Mouse (Mus musculus) embryonic facial prominence, embryonic 10.5 days (tissue): ENCODE results near the gene Mrps27. TPM values are rescaled to one million over a fixed set of nuclear protein-coding genes. Genes with fewer than 3 reads are reported as not detected.
A peak's percentile ranks its signal among the peaks of the same experiment; 100 is the strongest.
"Not testable (repeated sequence)": the region's sequence is repeated elsewhere in the genome, so short reads cannot be mapped to it uniquely, and the experiment has no call there.

ENCODE experiments used
- DNase-seq: peaks from one replicate; pipeline ENCODE4 v3.0.0-alpha.2; 2017; ENCODE audit warnings: low spot score
- H3K27ac ChIP-seq: fragments of 300-500 bp; sonication (generic); replicated peaks from 2 replicates; pipeline ENCODE4 v1.5.1; 2016; ENCODE audit warnings: mild to moderate bottlenecking
- H3K27me3 ChIP-seq: fragments of 300-500 bp; sonication (generic); replicated peaks from 2 replicates; pipeline ENCODE4 v1.6.1; 2016; ENCODE audit warnings: low read depth, mild to moderate bottlenecking; ENCODE audit not compliant: poor library complexity, severe bottlenecking
- H3K36me3 ChIP-seq: fragments of 300-500 bp; sonication (generic); replicated peaks from 2 replicates; pipeline ENCODE4 v1.6.1; 2016; ENCODE audit warnings: mild to moderate bottlenecking, moderate library complexity
- H3K4me1 ChIP-seq: fragments of 300-500 bp; sonication (generic); 2 replicates; pipeline ENCODE4 v1.6.1; 2016
- H3K4me3 ChIP-seq: fragments of 300-500 bp; sonication (generic); 2 replicates; pipeline ENCODE4 v1.5.1; 2016; ENCODE audit warnings: mild to moderate bottlenecking, moderate library complexity
- H3K9me3 ChIP-seq: fragments of 300-500 bp; sonication (generic); 2 replicates; pipeline ENCODE4 v1.6.1; 2016; ENCODE audit warnings: mild to moderate bottlenecking
- WGBS: fragments of 180-500 bp; shearing (Covaris S2); methylation state at CpG from one replicate; pipeline ENCODE4 v1.1.7; 2016; 5-methylcytosine and 5-hydroxymethylcytosine counted together
- polyA plus RNA-seq: library from polyadenylated mRNA; unstranded; fragments of >200 nt; fragmentation: Nextera tagmentation; extraction: Ambion mirVana; gene quantifications from 2 replicates; pipeline ENCODE4 v1.2.1, GENCODE M21; 2016

The Mrps27 gene
- polyA plus RNA-seq, 1 experiment from 2014 or later: 82.8 TPM

- H3K36me3 ChIP-seq: peaks cover 61% of the 10 kb centered on the region
- DNase-seq: no peak
- no peaks in the 10 kb centered on the region for H3K27me3 ChIP-seq
- H3K27ac ChIP-seq: no peak overlapping the region
- no peak overlapping the region for H3K4me3 ChIP-seq
- 91% methylated on average over 7 of the region's 7 CpGs for WGBS
- no peaks in the 10 kb centered on the region for H3K4me1 ChIP-seq
- no peaks in the 10 kb centered on the region for H3K9me3 ChIP-seq
Observed at GRCm38 (mm10) chr13:99320453-99320852, 24.1 kb upstream of the Mrps27 start.

GRCm38 (mm10) chr13:99322915-99323314, 21.7 kb upstream of the Mrps27 start:
- H3K27me3 ChIP-seq, H3K9me3 ChIP-seq, DNase-seq, H3K4me3 ChIP-seq, H3K4me1 ChIP-seq, H3K27ac ChIP-seq: not testable (repeated sequence)
- 90% methylated on average over 13 of the region's 13 CpGs for WGBS
- peaks cover 86% of the 10 kb centered on the region for H3K36me3 ChIP-seq

GRCm38 (mm10) chr13:99323632-99324336, 20.8 kb upstream of the Mrps27 start:
- H3K4me1 ChIP-seq: no peaks in the 10 kb centered on the region
- WGBS: 83% methylated on average over 7 of the region's 7 CpGs
- H3K4me3 ChIP-seq: no peak overlapping the region
- H3K27ac ChIP-seq: no peak overlapping the region
- H3K9me3 ChIP-seq: no peaks in the 10 kb centered on the region
- H3K27me3 ChIP-seq: no peaks in the 10 kb centered on the region
- no peak for DNase-seq
- peaks cover 94% of the 10 kb centered on the region for H3K36me3 ChIP-seq

DNA sequence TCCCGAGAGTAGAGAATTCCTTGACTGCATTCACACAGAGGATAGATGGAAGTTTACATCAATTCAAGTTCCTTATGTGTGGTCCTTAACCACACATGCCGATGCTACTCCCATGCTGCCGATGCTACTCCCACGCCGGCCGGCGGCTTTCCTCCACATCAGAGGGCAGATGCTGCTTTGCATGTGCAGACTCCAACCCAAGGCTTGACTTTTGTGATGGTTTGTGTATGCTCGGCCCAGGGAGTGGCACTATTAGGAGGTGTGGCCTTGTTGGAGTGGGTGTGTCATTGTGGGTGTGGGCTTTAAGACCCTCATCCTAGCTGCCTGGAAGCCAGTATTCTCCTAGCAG, 20.3 kb upstream of the Mrps27 start:
- H3K27ac ChIP-seq, H3K27me3 ChIP-seq, H3K9me3 ChIP-seq, DNase-seq, H3K4me3 ChIP-seq, H3K4me1 ChIP-seq: not testable (repeated sequence)
- 91% methylated on average over 8 of the region's 8 CpGs for WGBS
- H3K36me3 ChIP-seq: peaks cover 95% of the 10 kb centered on the region

GRCm38 (mm10) chr13:99331255-99331654, 13.3 kb upstream of the Mrps27 start:
- Histone ChIP-seq H3K9me3 (no peaks in the 10 kb centered on the region), H3K27ac (no peak overlapping the region), H3K4me3 (no peak overlapping the region), H3K4me1 (no peaks in the 10 kb centered on the region), H3K27me3 (no peaks in the 10 kb centered on the region), H3K36me3 (peaks cover 97% of the 10 kb centered on the region)
- DNase-seq: no peak
- WGBS: 67% methylated on average over 4 of the region's 4 CpGs

- DNase-seq: no peak
- Histone ChIP-seq H3K9me3 (no peaks in the 10 kb centered on the region), H3K27ac (no peak overlapping the region), H3K27me3 (no peaks in the 10 kb centered on the region), H3K36me3 (peaks cover 96% of the 10 kb centered on the region), H3K4me1 (no peaks in the 10 kb centered on the region), H3K4me3 (no peak overlapping the region)
- WGBS: 87% methylated on average over 6 of the region's 6 CpGs
Observed at GRCm38 (mm10) chr13:99337510-99337909, 7.1 kb upstream of the Mrps27 start.

- no peak for DNase-seq
- H3K36me3 ChIP-seq: peaks cover 64% of the 10 kb centered on the region
- peaks cover 16% of the 10 kb centered on the region for H3K4me1 ChIP-seq
- H3K9me3 ChIP-seq: no peaks in the 10 kb centered on the region
- H3K27me3 ChIP-seq: no peaks in the 10 kb centered on the region
- H3K4me3 ChIP-seq: no peak overlapping the region
- no peak overlapping the region for H3K27ac ChIP-seq
- 94% methylated on average over 6 of the region's 6 CpGs for WGBS
Observed at GRCm38 (mm10) chr13:99341504-99341903, 3.1 kb upstream of the Mrps27 start.

DNA sequence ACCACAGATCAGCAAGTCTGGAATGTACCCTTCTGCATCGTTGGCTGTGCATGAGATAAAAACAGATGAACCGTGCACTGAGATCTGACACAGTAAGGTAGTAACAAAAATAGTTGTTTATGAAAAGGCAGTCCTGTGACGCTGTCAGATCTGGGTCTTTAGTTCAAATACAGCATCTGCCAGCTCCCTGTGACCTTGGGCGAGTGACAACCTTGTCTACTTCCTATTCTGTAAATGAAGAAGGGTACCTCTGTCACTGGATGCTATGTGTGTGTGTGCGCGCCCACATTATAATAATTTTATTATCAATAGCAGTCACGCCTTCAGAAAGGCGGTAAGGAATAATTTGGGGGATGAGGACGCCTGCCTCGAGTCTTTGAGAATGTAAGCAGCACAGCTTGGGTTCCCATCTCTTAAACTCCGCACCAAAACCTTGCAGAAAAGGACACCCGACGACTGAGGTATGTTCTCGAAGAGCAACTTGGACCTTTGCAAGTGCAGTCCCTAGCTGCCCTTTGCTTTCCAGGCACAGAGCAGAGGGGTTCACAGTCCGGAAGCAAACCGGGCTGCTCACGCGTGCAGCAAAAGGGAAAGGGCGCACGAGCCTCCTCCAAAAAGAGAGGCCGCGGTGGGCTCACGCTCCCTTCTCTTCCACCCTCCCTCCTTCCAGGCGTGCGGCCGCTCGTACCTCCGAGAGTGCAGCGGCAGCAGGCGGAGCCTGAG, 549 bp upstream of the Mrps27 start:
- Histone ChIP-seq H3K9me3 (no peaks in the 10 kb centered on the region), H3K27me3 (no peaks in the 10 kb centered on the region), H3K4me3 (peak overlapping the region; percentile 92), H3K4me1 (peaks cover 16% of the 10 kb centered on the region), H3K36me3 (peaks cover 62% of the 10 kb centered on the region), H3K27ac (peak overlapping the region; percentile 95)
- WGBS: 3% methylated on average over 30 of the region's 30 CpGs
- DNase-seq: no peak

GRCm38 (mm10) chr13:99350009-99350408, 5.4 kb downstream of the Mrps27 start:
- peaks cover 54% of the 10 kb centered on the region for H3K36me3 ChIP-seq
- no peak for DNase-seq
- no peaks in the 10 kb centered on the region for H3K9me3 ChIP-seq
- H3K4me3 ChIP-seq: no peak overlapping the region
- H3K27me3 ChIP-seq: no peaks in the 10 kb centered on the region
- H3K27ac ChIP-seq: no peak overlapping the region
- peaks cover 18% of the 10 kb centered on the region for H3K4me1 ChIP-seq
- WGBS: 90% methylated on average over 6 of the region's 6 CpGs

DNA sequence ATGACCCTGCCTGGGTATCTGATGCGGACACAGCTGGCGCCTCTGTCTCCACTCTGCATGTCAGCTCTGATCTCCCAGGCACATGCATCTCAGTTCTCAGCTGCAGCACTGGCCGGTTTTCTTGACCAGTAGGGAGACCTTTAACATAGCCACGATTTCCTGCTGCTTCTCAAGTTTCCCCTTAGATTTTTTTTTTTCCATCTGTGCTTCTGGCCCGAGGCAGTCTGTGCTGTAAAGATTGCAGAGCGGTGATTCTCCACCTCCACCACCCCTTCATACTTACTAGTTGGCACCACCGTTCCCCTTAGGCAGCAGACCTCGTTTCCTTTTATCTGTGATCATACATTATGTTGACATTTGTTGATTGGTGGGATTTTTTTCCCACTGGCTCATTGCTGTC, 6.6 kb downstream of the Mrps27 start:
- H3K27me3 ChIP-seq: no peaks in the 10 kb centered on the region
- H3K4me1 ChIP-seq: peaks cover 9% of the 10 kb centered on the region; the same call in 1 of the 2 replicates
- H3K27ac ChIP-seq: no peak overlapping the region
- no peak for DNase-seq
- H3K36me3 ChIP-seq: peaks cover 65% of the 10 kb centered on the region
- no peaks in the 10 kb centered on the region for H3K9me3 ChIP-seq
- no peak overlapping the region for H3K4me3 ChIP-seq
- WGBS: 62% methylated on average over 8 of the region's 8 CpGs

DNA sequence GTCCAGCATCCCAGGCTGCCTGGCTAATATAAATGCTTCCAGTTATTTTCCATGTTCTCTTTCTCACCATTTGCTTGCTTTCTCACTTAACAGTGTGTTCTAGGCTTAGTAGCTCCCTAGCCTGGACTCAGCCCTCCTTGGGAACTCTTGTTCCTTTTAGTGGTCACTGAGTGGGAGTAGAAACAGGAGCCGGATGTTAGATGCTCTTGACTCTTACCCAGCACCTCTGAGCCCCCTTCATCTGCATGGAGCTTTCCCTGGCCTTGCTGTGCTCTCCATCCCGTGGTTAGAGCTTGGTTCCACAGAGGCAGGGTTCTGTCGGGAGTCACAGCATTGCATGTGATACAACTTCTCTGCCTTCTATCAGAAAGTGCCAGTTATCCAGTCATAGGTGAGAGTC, 7.0 kb downstream of the Mrps27 start:
- no peaks in the 10 kb centered on the region for H3K27me3 ChIP-seq
- H3K9me3 ChIP-seq: no peaks in the 10 kb centered on the region
- no peak for DNase-seq
- H3K27ac ChIP-seq: no peak overlapping the region
- peaks cover 9% of the 10 kb centered on the region; the same call in 1 of the 2 replicates for H3K4me1 ChIP-seq
- WGBS: 85% methylated on average over 3 of the region's 3 CpGs
- peaks cover 65% of the 10 kb centered on the region for H3K36me3 ChIP-seq
- H3K4me3 ChIP-seq: no peak overlapping the region

- peak overlapping the region; percentile 56 for H3K4me3 ChIP-seq
- peak overlapping the region; percentile 84 for H3K27ac ChIP-seq
Observed at GRCm38 (mm10) chr13:99352758-99353489, 8.3 kb downstream of the Mrps27 start.

More at GRCm38 (mm10) chr13:99352758-99353489, 8.3 kb downstream of the Mrps27 start:
- no peaks in the 10 kb centered on the region for H3K27me3 ChIP-seq
- peaks cover 9% of the 10 kb centered on the region; the same call in 1 of the 2 replicates for H3K4me1 ChIP-seq
- no peaks in the 10 kb centered on the region for H3K9me3 ChIP-seq
- peaks cover 61% of the 10 kb centered on the region for H3K36me3 ChIP-seq
- peak; percentile 96 for DNase-seq
- 12% methylated on average over 28 of the region's 28 CpGs for WGBS
